Mouse (Mus musculus): Measurements from ENCODE around the gene Nup50. TPM values are rescaled to one million over a fixed set of nuclear protein-coding genes. Genes with fewer than 3 reads are reported as not detected.
A peak's percentile ranks its signal among the peaks of the same experiment; 100 is the strongest.
"Not testable (repeated sequence)": the region's sequence is repeated elsewhere in the genome, so short reads cannot be mapped to it uniquely, and the experiment has no call there.

The Nup50 gene
- polyA plus RNA-seq (2012; ENCODE audit: insufficient read depth, low replicate concordance): 4.6 and 10.5 TPM in 2 replicates

- Histone ChIP-seq H3K36me3 (replicated peaks; ENCODE audit: low read length) (peaks cover 44% of the 10 kb centered on the region), H3K9me3 (no peaks in the 10 kb centered on the region), H3K4me3 (replicated peaks) (peak within 1 kb of the TSS; percentile 97), H3K4me1 (peaks cover 46% of the 10 kb centered on the region), H3K27me3 (replicated peaks) (no peaks in the 10 kb centered on the region)
- TF ChIP-seq FLI1 (IDR thresholded peaks at IDR 0.05; ENCODE audit: low read length) (no peak), GATA1 (IDR thresholded peaks at IDR 0.05; ENCODE audit: borderline replicate concordance, low read length) (no peak)
These were observed at the start of gene Nup50 for GRCm38 (mm10) chr15:84922884-84923507. Nup50 (plus strand) TSS chr15:84923411.

DNA sequence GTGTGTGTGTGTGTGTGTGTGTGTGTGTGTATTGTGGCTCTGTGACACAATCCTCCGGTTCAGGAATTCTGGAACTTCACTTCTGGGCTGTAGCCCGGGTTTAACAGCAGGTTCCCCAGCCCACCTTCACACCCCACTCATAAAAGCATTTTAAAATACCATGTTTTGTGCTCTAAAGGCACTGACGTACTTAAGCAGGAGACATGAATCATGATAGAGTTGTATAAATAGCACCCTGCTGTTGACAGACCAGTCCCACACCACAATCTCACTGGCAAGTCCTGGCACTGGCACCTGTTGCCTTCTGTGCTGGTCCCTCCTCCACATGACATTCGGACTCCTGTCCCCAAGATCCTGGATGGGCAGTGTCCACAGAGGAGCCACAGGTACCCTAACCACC lies 49.3 kb upstream of the Nup50 start:
- H3K4me3 ChIP-seq (replicated peaks): no peak overlapping the region
- H3K27me3 ChIP-seq (replicated peaks): peaks cover 6% of the 10 kb centered on the region
- TF ChIP-seq GATA1 (IDR thresholded peaks at IDR 0.05; ENCODE audit: borderline replicate concordance, low read length): no peak
- no peak for TF ChIP-seq FLI1 (IDR thresholded peaks at IDR 0.05; ENCODE audit: low read length)
- no peaks in the 10 kb centered on the region for H3K36me3 ChIP-seq (replicated peaks; ENCODE audit: low read length)
- H3K9me3 ChIP-seq: peaks cover 13% of the 10 kb centered on the region
- no peaks in the 10 kb centered on the region for H3K4me1 ChIP-seq

DNA sequence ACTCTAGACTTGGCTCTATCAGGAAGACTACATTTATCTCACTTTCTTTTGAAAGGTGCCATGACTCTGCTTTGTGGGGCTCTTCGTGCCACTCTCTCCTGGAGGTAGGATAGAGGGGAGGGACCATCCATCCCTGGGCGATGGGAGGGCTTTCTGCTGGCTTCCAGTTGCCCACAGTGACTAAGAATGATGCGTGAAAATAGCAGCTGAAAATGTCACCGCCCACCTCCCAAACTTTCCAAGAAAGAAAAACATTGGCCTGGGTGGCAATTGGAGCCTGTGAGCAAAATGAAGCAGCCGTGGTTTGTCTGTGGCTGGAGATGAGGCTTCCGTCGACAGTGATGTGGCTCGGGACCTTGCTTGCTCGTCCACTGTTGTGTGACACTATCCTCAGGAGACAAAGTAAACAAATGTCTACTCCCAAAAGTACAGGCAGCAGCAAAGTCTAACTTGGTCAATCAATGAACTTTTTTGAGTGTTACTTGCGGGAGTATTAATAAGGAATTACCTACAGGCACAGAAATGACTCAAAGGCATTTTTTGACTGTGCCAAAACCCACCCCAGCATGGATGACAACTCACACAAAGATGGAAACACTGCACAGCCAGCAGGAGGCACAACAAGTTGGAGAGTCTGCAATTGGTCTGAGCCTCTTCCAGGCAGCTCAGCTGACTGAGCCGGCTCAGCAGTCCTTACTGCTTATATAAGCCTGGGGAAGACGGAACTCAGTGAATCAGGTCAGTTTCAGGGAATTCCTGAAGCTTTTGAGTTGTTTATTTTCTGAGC lies 46.0 kb upstream of the Nup50 start:
- Histone ChIP-seq H3K36me3 (replicated peaks; ENCODE audit: low read length) (no peaks in the 10 kb centered on the region), H3K4me1 (no peaks in the 10 kb centered on the region), H3K4me3 (replicated peaks) (no peak overlapping the region), H3K9me3 (peaks cover 2% of the 10 kb centered on the region; the same call in 1 of the 2 replicates), H3K27me3 (replicated peaks) (peaks cover 13% of the 10 kb centered on the region)
- TF ChIP-seq FLI1 (IDR thresholded peaks at IDR 0.05; ENCODE audit: low read length) (no peak), GATA1 (IDR thresholded peaks at IDR 0.05; ENCODE audit: borderline replicate concordance, low read length) (no peak)

GRCm38 (mm10) chr15:84888066-84888465 lies 35.1 kb upstream of the Nup50 start:
- H3K4me3 ChIP-seq (replicated peaks): no peak overlapping the region
- H3K9me3 ChIP-seq: peaks cover 2% of the 10 kb centered on the region; the same call in 1 of the 2 replicates
- no peak for TF ChIP-seq GATA1 (IDR thresholded peaks at IDR 0.05; ENCODE audit: borderline replicate concordance, low read length)
- TF ChIP-seq FLI1 (IDR thresholded peaks at IDR 0.05; ENCODE audit: low read length): no peak
- no peaks in the 10 kb centered on the region for H3K36me3 ChIP-seq (replicated peaks; ENCODE audit: low read length)
- peaks cover 28% of the 10 kb centered on the region for H3K27me3 ChIP-seq (replicated peaks)
- no peaks in the 10 kb centered on the region for H3K4me1 ChIP-seq

- no peak for TF ChIP-seq GATA1 (IDR thresholded peaks at IDR 0.05; ENCODE audit: borderline replicate concordance, low read length)
- TF ChIP-seq FLI1 (IDR thresholded peaks at IDR 0.05; ENCODE audit: low read length): no peak
- Histone ChIP-seq H3K4me1 (no peaks in the 10 kb centered on the region), H3K4me3 (replicated peaks) (no peak overlapping the region), H3K27me3 (replicated peaks) (peaks cover 14% of the 10 kb centered on the region), H3K9me3 (peaks cover 27% of the 10 kb centered on the region), H3K36me3 (replicated peaks; ENCODE audit: low read length) (no peaks in the 10 kb centered on the region)
These were observed 32.0 kb upstream of the Nup50 start for GRCm38 (mm10) chr15:84891246-84891645.

DNA sequence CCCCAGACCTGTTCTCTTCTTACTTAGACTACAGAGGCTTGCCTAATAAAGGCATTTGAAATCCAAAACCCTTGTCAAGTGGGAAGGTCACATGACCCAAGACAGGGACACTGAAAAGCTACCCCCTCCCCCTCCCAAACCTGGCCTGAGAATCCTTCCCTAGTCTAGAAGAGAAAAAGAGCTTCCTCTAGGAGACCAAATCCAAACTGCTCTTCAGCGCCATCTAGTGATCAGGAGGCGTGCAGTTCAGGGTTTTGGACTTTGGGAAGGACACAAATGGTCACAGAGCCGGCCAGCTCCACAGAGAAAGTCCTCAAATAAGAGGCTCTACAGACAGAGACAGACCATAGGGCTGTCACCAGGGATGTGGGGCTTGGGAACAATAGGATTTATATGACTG lies 31.6 kb upstream of the Nup50 start:
- Histone ChIP-seq H3K36me3 (replicated peaks; ENCODE audit: low read length) (no peaks in the 10 kb centered on the region), H3K4me1 (peaks cover 2% of the 10 kb centered on the region), H3K27me3 (replicated peaks) (peaks cover 14% of the 10 kb centered on the region), H3K9me3 (peaks cover 32% of the 10 kb centered on the region), H3K4me3 (replicated peaks) (no peak overlapping the region)
- TF ChIP-seq FLI1 (IDR thresholded peaks at IDR 0.05; ENCODE audit: low read length) (no peak), GATA1 (IDR thresholded peaks at IDR 0.05; ENCODE audit: borderline replicate concordance, low read length) (no peak)

- not testable (repeated sequence) for H3K4me3 ChIP-seq (replicated peaks); H3K36me3 ChIP-seq (replicated peaks; ENCODE audit: low read length)
- Histone ChIP-seq H3K27me3 (replicated peaks) (peaks cover 20% of the 10 kb centered on the region), H3K9me3 (peaks cover 42% of the 10 kb centered on the region), H3K4me1 (peaks cover 11% of the 10 kb centered on the region)
These were observed 27.0 kb upstream of the Nup50 start for GRCm38 (mm10) chr15:84896216-84896615.

DNA sequence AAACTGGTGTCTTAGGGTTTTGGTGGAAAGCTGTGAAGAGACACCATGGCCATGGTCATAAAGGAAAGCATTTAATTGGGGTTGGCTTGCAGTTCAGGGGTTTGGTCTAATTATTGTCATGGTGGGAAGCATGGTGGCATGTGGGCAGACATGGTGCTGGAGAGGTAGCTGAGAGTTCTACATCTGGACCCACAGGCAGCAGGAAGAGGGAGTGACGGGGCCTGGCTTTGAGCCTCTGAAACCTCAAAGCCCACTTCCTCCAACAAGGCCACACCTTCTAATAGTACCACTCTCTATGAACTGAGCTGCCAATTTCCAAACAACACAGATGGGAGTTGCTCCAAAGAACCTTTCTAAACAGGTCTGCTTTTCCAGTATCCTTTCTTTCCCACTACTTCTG lies 26.5 kb upstream of the Nup50 start:
- no peak for TF ChIP-seq GATA1 (IDR thresholded peaks at IDR 0.05; ENCODE audit: borderline replicate concordance, low read length)
- TF ChIP-seq FLI1 (IDR thresholded peaks at IDR 0.05; ENCODE audit: low read length): no peak
- Histone ChIP-seq H3K4me3 (replicated peaks) (no peak overlapping the region), H3K4me1 (peaks cover 11% of the 10 kb centered on the region), H3K27me3 (replicated peaks) (peaks cover 20% of the 10 kb centered on the region), H3K36me3 (replicated peaks; ENCODE audit: low read length) (no peaks in the 10 kb centered on the region), H3K9me3 (peaks cover 42% of the 10 kb centered on the region)

DNA sequence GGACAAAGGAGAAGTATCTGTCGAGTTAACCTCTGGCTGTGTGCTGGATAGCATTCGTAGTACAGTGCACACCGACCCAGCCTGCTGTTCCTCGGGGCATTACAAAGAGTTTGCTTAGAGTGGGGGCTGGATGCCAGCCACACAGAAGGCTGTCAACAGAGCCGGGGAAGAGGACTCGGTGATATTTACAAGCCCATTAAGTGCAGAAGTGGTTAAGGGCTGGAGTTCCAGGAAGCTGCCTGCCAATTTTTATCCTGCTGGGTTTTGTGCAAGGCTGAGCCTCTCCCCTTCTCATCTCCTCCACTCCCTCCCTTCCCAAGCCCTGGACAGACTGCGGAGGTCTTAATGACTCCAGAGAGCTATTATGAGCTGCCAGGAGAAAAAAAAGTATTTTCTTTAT lies 25.1 kb upstream of the Nup50 start:
- peaks cover 15% of the 10 kb centered on the region for H3K4me1 ChIP-seq
- peaks cover 39% of the 10 kb centered on the region for H3K9me3 ChIP-seq
- TF ChIP-seq FLI1 (IDR thresholded peaks at IDR 0.05; ENCODE audit: low read length): no peak
- no peak for TF ChIP-seq GATA1 (IDR thresholded peaks at IDR 0.05; ENCODE audit: borderline replicate concordance, low read length)
- no peaks in the 10 kb centered on the region for H3K36me3 ChIP-seq (replicated peaks; ENCODE audit: low read length)
- peaks cover 23% of the 10 kb centered on the region for H3K27me3 ChIP-seq (replicated peaks)
- no peak overlapping the region for H3K4me3 ChIP-seq (replicated peaks)

- no peak for TF ChIP-seq GATA1 (IDR thresholded peaks at IDR 0.05; ENCODE audit: borderline replicate concordance, low read length)
- no peak for TF ChIP-seq FLI1 (IDR thresholded peaks at IDR 0.05; ENCODE audit: low read length)
- no peaks in the 10 kb centered on the region for H3K36me3 ChIP-seq (replicated peaks; ENCODE audit: low read length)
- 0 out of 2 replicates have a peak, but pooled peaks cover 4% of the 10 kb centered on the region for H3K9me3 ChIP-seq
- H3K4me3 ChIP-seq (replicated peaks): no peak overlapping the region
- peaks cover 30% of the 10 kb centered on the region for H3K27me3 ChIP-seq (replicated peaks)
- H3K4me1 ChIP-seq: 0 out of 2 replicates have a peak, but pooled peaks cover 3% of the 10 kb centered on the region
These were observed 19.3 kb upstream of the Nup50 start for GRCm38 (mm10) chr15:84903843-84904385.

All from megakaryocyte, embryonic 14.5 days (primary cell).